Mouse (Mus musculus) small intestine, adult 2 months (tissue): Measurements from ENCODE around the gene Tefm. TPM values are rescaled to one million over a fixed set of nuclear protein-coding genes. Genes with fewer than 3 reads are reported as not detected.
"Not testable (repeated sequence)": the region's sequence is repeated elsewhere in the genome, so short reads cannot be mapped to it uniquely, and the experiment has no call there.

Source experiments
- H3K27ac ChIP-seq: fragments of 200-500 bp; 2 replicates; pipeline ENCODE4 v1.5.1; 2012; ENCODE audit warnings: low read depth, low read length, control low read depth, inconsistent platforms; ENCODE audit not compliant: insufficient read depth
- H3K27me3 ChIP-seq: fragments of 200-500 bp; 2 replicates; pipeline ENCODE4 v1.6.1; 2012; ENCODE audit warnings: mild to moderate bottlenecking, moderate library complexity, low read length, inconsistent platforms; ENCODE audit not compliant: control insufficient read depth, insufficient read depth
- H3K36me3 ChIP-seq: fragments of 200-500 bp; 2 replicates; pipeline ENCODE4 v1.6.1; 2012; ENCODE audit warnings: mild to moderate bottlenecking, low read length, control low read depth, inconsistent platforms; ENCODE audit not compliant: control insufficient read depth, insufficient read depth
- H3K4me1 ChIP-seq: fragments of 200-500 bp; 2 replicates; pipeline ENCODE4 v1.6.1; 2012; ENCODE audit warnings: low read length, inconsistent platforms, mixed read lengths; ENCODE audit not compliant: control insufficient read depth, insufficient read depth, insufficient read length
- H3K4me3 ChIP-seq: fragments of 200-500 bp; 2 replicates; pipeline ENCODE4 v1.5.1; 2012; ENCODE audit warnings: low read depth, mild to moderate bottlenecking, control low read depth, inconsistent platforms, low read length, moderate library complexity
- CTCF ChIP-seq: fragments of 200-500 bp; IDR thresholded peaks from 2 replicates; pipeline ENCODE4 v1.5.1; 2012; ENCODE audit warnings: low read depth, mild to moderate bottlenecking, control low read depth, inconsistent platforms, low read length, moderate library complexity, mixed read lengths; ENCODE audit not compliant: insufficient replicate concordance, insufficient read length; ENCODE audit errors: extremely low read depth
- POLR2A ChIP-seq: fragments of 200-500 bp; IDR thresholded peaks from 2 replicates; pipeline ENCODE4 v1.6.1; 2012; ENCODE audit warnings: low read depth, mild to moderate bottlenecking, control low read depth, inconsistent platforms, low read length, moderate library complexity
- WGBS: fragments of 180-500 bp; shearing (Covaris S2); methylation state at CpG from one replicate; pipeline ENCODE4 v1.1.7; 2018; 5-methylcytosine and 5-hydroxymethylcytosine counted together
- polyA plus RNA-seq: library from polyadenylated mRNA; depleted of rRNA; stranded (reverse); fragments of >200 nt; gene quantifications from 2 replicates; pipeline ENCODE4 v1.2.3, GENCODE M21; 2012

The Tefm gene
- polyA plus RNA-seq, 1 experiment: 0.60 TPM

DNA sequence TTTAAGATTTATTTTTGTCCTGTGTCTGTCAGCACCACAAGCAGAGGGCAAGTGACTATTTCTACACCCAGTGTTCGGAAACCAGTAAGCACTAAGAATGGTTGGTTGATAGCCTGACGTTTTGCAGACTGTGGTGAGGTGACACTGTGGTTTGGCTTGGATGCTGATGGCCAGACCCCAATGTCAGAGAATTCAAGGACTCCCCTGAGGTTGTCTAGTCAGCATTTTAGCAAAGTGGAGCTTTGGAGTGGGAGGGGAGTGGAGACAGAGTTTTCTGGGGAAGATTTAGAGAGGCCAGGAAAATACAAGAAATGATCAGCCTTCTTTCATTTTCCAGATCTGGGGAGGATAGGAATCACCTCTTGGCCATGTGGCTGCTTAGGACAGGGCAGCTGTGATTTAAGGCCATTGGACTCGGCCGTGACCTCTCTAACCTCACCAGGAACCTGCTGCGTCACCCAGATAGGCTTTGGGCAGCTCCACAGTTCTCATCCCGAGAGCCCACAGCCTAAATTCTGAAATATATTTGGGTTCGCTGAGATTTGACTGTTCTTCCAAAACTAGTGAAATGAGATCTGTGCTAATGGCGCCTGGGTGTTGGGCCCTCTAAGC, 7.5 kb upstream of the Tefm start:
- H3K27me3 ChIP-seq: no peaks in the 10 kb centered on the region
- TF ChIP-seq POLR2A (no peak), CTCF (no peak)
- H3K4me3 ChIP-seq: no peak overlapping the region
- H3K4me1 ChIP-seq: peaks cover 19% of the 10 kb centered on the region
- H3K27ac ChIP-seq: peak overlapping the region; percentile 44
- 86% methylated on average over 8 of the region's 8 CpGs for WGBS
- no peaks in the 10 kb centered on the region for H3K36me3 ChIP-seq

DNA sequence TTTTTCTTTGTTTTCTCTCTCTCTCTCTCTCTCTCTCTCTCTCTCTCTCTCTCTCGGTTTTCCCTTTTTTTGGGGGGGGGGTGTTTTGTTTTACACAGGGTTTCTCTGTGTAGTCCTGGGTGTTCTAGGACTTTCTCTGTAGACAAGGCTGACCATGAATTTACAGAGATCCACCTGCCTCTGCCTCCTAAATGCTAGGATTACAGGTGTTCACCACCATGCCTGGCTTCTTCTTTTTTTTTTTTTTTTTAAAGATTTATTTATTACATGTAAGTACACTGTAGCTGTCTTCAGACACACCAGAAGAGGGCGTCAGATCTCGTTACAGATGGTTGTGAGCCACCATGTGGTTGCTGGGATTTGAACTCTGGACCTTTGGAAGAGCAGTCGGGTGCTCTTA, 7.0 kb upstream of the Tefm start:
- not testable (repeated sequence) for H3K4me3 ChIP-seq, H3K27me3 ChIP-seq, H3K27ac ChIP-seq, H3K36me3 ChIP-seq
- H3K4me1 ChIP-seq: peaks cover 16% of the 10 kb centered on the region
- 66% methylated on average over 4 of the region's 4 CpGs for WGBS

DNA sequence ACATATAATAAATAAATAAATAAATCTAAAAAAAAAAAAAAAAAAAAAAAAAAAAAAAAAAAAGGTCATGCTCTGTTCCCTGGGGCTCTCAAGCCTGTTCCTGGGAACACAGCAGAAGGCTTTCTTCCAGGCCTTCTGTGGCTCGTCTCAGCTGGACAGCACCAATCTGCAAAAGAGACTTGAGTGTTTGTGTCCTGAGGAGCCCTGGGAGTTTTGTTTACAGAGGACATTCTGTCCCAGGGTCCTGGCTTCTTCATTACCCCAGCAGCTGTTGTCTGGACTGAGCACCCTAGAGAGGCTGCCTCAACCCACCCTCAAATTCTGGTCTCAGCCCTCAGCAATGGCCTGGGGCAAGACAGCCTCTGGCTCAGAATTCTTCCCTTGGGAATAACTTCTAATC, 6.3 kb upstream of the Tefm start:
- WGBS: 68% methylated on average over 1 of the region's 1 CpGs

DNA sequence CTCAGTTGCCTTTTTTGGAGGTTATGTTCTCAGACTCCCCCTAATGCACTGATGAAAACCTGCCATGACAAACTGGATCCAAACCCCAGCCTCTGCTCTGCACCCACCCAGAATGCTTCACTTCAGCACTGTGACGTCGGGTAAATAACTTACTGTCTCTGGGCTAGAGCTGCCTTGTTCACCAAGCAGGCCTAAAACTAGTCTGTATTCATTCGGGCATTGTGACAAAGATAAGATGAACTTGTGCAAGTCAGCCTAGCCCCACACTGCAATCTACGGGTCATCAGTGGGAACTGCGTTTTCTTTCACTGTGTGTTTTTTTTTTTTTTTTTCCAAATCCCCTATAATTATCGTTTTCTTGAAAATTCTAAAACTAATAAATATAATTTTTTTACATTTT, 5.8 kb upstream of the Tefm start:
- no peak for TF ChIP-seq POLR2A
- TF ChIP-seq CTCF: no peak
- Histone ChIP-seq H3K4me1 (peaks cover 16% of the 10 kb centered on the region), H3K4me3 (no peak overlapping the region), H3K36me3 (no peaks in the 10 kb centered on the region), H3K27me3 (no peaks in the 10 kb centered on the region), H3K27ac (peak overlapping the region; percentile 28)
- 51% methylated on average over 6 of the region's 6 CpGs for WGBS

More for the DNA sequence above, 6.3 kb upstream of the Tefm start:
- H3K4me3 ChIP-seq: no peak overlapping the region
- H3K4me1 ChIP-seq: peaks cover 13% of the 10 kb centered on the region
- no peak overlapping the region for H3K27ac ChIP-seq
- H3K27me3 ChIP-seq: no peaks in the 10 kb centered on the region
- TF ChIP-seq POLR2A: no peak
- no peak for TF ChIP-seq CTCF
- no peaks in the 10 kb centered on the region for H3K36me3 ChIP-seq

DNA sequence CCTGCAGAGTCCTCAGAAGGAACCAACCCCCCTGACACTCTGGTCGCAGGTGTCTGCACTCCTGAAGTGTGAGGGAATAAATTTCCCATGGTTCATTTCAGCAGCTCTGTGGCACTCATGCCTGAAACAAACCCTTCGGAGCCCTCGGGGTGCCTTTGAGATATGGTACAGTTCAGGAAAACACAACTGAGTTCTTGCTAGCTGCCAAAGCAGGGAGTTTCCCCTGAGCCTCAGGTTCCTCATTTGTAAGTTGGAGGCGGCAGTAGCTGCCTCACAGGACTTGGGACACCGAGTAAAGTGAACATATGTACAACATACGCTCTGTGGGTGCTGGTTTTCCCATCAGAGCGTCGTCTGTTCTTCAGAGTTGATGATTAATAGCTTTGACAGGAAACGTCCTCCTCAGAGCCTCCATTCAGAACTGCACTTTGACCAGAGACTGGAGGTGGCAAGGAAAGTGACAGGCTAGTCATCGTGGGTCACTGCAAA, 3.9 kb upstream of the Tefm start:
- no peaks in the 10 kb centered on the region for H3K36me3 ChIP-seq
- H3K4me3 ChIP-seq: peak overlapping the region; percentile 9; the same call in 1 of the 2 replicates
- no peaks in the 10 kb centered on the region for H3K27me3 ChIP-seq
- TF ChIP-seq CTCF (no peak), POLR2A (peak; percentile 42; the same call in 1 of the 2 replicates)
- H3K27ac ChIP-seq: peak overlapping the region; percentile 95
- H3K4me1 ChIP-seq: peaks cover 16% of the 10 kb centered on the region
- 12% methylated on average over 10 of the region's 10 CpGs for WGBS

DNA sequence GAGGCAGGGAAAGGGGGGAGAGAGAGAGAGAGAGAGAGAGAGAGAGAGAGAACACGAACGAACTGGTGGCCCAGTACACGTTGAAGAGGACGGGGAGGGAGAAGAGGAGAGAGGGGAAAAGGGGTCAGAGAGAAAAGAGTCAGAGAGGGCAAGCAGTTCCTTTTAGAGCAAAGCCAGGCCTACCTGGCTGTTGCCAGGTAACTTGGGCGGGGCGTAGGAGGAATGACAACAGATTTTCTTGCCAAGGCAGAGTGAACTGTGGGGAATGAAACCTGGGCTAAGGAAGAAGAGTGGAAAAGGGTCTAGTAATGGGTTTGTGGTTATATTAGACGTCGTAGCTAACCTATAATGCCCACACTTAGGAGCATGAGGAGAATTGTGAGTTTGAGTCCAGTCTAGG, 897 bp upstream of the Tefm start:
- Histone ChIP-seq H3K4me3 (peak overlapping the region; percentile 93), H3K4me1 (peaks cover 16% of the 10 kb centered on the region), H3K27me3 (no peaks in the 10 kb centered on the region), H3K27ac (peak overlapping the region; percentile 83; the same call in 1 of the 2 replicates), H3K36me3 (peaks cover 2% of the 10 kb centered on the region; the same call in 1 of the 2 replicates)
- no peak for TF ChIP-seq CTCF
- TF ChIP-seq POLR2A: no peak
- WGBS: 22% methylated on average over 8 of the region's 8 CpGs

DNA sequence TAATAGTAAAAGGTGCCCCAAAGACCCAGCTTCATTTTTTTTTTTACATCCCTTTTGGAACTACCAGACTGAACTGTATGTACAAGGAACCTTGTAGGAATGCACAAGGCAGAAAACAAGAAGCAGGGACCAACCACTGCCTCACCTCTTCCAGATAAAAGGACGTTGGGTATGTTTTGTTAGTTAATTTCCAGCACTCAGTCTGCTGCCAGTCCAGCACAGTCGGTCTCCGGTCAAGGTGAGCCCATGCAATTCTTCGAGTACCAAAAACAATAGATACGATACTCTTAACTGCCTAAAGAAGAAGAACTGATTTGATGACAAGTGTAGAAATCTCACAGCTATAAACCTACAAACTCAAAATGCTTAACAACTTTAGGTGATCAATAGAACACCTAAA, 4.2 kb downstream of the Tefm start:
- no peak overlapping the region for H3K27ac ChIP-seq
- H3K36me3 ChIP-seq: peaks cover 12% of the 10 kb centered on the region
- no peak overlapping the region for H3K4me3 ChIP-seq
- 83% methylated on average over 5 of the region's 5 CpGs for WGBS
- H3K27me3 ChIP-seq: no peaks in the 10 kb centered on the region
- TF ChIP-seq POLR2A (no peak), CTCF (no peak)
- peaks cover under 1% of the 10 kb centered on the region; the same call in 1 of the 2 replicates for H3K4me1 ChIP-seq

DNA sequence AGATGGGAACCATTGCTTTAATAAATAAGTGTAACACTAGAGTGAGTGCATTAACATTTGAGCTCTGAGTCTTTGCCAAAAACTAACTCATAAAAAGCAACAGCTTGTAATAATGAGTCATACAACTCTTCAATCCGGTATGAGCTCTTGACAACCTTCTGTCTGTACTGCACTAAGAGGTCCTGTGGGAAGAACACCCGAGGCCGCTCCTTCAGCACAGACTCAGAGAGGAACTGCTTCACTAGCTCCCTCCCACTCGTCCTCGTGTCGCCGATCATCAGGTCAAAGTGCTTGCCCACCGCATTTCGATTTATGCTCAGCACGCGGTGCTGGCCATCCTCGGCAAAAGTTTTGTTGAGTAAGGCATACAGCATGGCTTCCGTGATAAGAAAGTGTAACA, 5.2 kb downstream of the Tefm start:
- Histone ChIP-seq H3K4me1 (no peaks in the 10 kb centered on the region), H3K27ac (no peak overlapping the region), H3K36me3 (peaks cover 12% of the 10 kb centered on the region), H3K4me3 (no peak overlapping the region), H3K27me3 (no peaks in the 10 kb centered on the region)
- TF ChIP-seq POLR2A (no peak), CTCF (no peak)
- 83% methylated on average over 13 of the region's 13 CpGs for WGBS
